Mouse (Mus musculus) midbrain, embryonic 10.5 days (tissue): Measurements from ENCODE around the gene Nrp1. TPM values are rescaled to one million over a fixed set of nuclear protein-coding genes. Genes with fewer than 3 reads are reported as not detected.

Source experiments
- DNase-seq: peaks from one replicate; pipeline ENCODE4 v3.0.0-alpha.2; 2017; ENCODE audit warnings: low spot score
- H3K27ac ChIP-seq: fragments of 300-500 bp; sonication (generic); replicated peaks from 2 replicates; pipeline ENCODE4 v1.5.1; 2016; ENCODE audit warnings: mild to moderate bottlenecking
- H3K27me3 ChIP-seq: fragments of 300-500 bp; sonication (generic); 2 replicates; pipeline ENCODE4 v1.6.1; 2016; ENCODE audit warnings: low read depth, mild to moderate bottlenecking; ENCODE audit not compliant: poor library complexity, severe bottlenecking
- H3K36me3 ChIP-seq: fragments of 300-500 bp; sonication (generic); 2 replicates; pipeline ENCODE4 v1.6.1; 2016; ENCODE audit warnings: mild to moderate bottlenecking, moderate library complexity
- H3K4me1 ChIP-seq: fragments of 300-500 bp; sonication (generic); 2 replicates; pipeline ENCODE4 v1.6.1; 2016
- H3K4me3 ChIP-seq: fragments of 300-500 bp; sonication (generic); 2 replicates; pipeline ENCODE4 v1.5.1; 2016; ENCODE audit warnings: mild to moderate bottlenecking, moderate library complexity
- H3K9me3 ChIP-seq: fragments of 300-500 bp; sonication (generic); replicated peaks from 2 replicates; pipeline ENCODE4 v1.6.1; 2016; ENCODE audit warnings: mild to moderate bottlenecking
- WGBS: fragments of 180-500 bp; shearing (Covaris S2); methylation state at CpG from one replicate; pipeline ENCODE4 v1.1.7; 2016; 5-methylcytosine and 5-hydroxymethylcytosine counted together
- polyA plus RNA-seq: library from polyadenylated mRNA; unstranded; fragments of >200 nt; fragmentation: Nextera tagmentation; extraction: Ambion mirVana; gene quantifications from 2 replicates; pipeline ENCODE4 v1.2.1, GENCODE M21; 2016

Gene Nrp1
- polyA plus RNA-seq, 1 experiment from 2014 or later = 19.6 TPM

DNA sequence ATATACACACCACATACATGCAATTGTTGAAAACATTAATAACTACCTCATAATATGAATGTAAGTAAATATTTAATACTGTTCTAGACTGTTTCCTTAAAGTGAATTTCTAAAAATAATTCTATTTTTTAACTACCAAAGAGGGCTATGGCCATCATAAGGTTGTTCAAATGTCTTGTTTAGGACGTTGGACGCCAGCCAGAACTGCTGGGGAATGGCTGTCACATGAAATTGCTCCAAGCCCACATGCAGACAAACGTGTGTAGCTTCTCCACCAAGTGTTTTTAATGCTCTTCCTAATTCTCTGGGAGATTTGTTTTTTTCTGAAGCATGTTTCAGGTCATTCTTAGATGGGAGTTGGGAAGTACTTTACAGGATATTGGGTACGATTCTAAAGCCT is 55.0 kb downstream of the Nrp1 start:
- no peaks in the 10 kb centered on the region for H3K9me3 ChIP-seq
- no peaks in the 10 kb centered on the region for H3K27me3 ChIP-seq
- H3K27ac ChIP-seq = no peak overlapping the region
- no peaks in the 10 kb centered on the region for H3K36me3 ChIP-seq
- DNase-seq = no peak
- H3K4me1 ChIP-seq = peaks cover 30% of the 10 kb centered on the region
- H3K4me3 ChIP-seq = no peak overlapping the region
- 81% methylated on average over 4 of the region's 4 CpGs for WGBS

DNA sequence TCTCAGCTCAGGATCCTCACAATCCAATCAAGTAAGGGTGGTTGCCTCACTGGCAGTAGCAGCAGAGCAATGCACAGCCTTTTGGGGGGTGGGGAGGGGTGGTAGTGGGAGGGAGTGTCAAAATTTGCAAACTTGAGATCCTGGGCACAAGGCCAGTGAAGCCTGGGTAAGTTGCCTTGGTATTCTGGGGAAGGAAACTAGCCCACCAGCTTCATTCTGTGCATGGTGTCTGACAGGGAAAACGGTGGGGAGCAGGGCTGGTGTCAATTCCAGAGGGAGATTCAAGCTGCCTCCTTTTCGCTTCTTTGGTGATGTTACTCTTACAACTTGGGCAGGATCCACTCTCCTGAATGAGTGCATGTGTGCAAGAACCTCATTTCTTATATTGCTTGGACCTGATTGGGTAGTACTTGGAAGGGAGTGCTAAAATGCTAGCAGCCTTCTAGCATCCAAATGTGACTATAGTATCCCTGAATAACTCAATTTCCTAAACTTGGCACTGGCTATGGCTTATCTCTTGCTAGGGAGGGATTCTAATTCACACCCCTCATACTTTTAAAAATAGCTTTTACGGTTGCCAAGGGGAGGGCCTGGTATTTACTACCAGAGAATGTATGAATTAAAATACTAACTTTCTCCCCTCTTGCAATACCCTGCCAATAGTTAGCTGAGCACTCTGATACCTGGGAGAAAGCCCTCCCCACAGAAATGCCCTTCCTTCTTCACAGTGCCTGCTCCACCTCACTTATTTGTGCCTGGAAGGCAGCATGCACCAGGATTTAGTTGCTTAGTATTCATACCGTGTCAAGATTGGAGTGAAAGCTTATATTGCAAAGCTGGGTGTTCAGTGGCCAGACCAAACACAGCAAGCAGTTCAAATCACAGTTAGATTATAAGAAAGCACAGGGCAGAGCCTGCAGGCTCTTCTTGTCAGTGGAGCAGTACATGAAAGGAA is 57.6 kb downstream of the Nrp1 start:
- Histone ChIP-seq H3K27ac (peak overlapping the region; percentile 35; the same call in 1 of the 2 replicates), H3K36me3 (no peaks in the 10 kb centered on the region), H3K27me3 (no peaks in the 10 kb centered on the region), H3K9me3 (no peaks in the 10 kb centered on the region), H3K4me3 (no peak overlapping the region), H3K4me1 (peaks cover 33% of the 10 kb centered on the region)
- 71% methylated on average over 4 of the region's 4 CpGs for WGBS
- no peak for DNase-seq

DNA sequence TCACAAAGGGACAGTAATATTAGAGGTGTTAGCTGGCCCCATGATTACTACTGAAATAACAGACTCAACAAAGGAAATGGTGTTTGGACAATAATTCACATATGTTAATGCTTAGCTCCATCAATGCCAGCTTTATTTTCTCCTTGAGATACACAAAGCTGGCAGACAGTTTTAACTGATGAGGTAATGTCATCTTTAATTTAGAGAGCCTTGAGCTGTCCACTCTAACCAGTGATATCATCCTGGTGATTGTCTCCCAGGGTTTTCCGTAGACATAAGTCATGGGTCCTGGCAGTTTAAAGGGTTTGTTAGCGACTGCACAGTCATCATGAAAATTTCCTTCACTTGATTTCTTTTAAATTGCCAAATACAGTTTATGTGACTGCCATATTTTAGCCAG is 58.5 kb downstream of the Nrp1 start:
- H3K4me1 ChIP-seq = peaks cover 33% of the 10 kb centered on the region
- no peak overlapping the region for H3K4me3 ChIP-seq
- no peaks in the 10 kb centered on the region for H3K27me3 ChIP-seq
- 88% methylated on average over 2 of the region's 2 CpGs for WGBS
- H3K36me3 ChIP-seq = no peaks in the 10 kb centered on the region
- no peak overlapping the region for H3K27ac ChIP-seq
- H3K9me3 ChIP-seq = no peaks in the 10 kb centered on the region
- DNase-seq = no peak

DNA sequence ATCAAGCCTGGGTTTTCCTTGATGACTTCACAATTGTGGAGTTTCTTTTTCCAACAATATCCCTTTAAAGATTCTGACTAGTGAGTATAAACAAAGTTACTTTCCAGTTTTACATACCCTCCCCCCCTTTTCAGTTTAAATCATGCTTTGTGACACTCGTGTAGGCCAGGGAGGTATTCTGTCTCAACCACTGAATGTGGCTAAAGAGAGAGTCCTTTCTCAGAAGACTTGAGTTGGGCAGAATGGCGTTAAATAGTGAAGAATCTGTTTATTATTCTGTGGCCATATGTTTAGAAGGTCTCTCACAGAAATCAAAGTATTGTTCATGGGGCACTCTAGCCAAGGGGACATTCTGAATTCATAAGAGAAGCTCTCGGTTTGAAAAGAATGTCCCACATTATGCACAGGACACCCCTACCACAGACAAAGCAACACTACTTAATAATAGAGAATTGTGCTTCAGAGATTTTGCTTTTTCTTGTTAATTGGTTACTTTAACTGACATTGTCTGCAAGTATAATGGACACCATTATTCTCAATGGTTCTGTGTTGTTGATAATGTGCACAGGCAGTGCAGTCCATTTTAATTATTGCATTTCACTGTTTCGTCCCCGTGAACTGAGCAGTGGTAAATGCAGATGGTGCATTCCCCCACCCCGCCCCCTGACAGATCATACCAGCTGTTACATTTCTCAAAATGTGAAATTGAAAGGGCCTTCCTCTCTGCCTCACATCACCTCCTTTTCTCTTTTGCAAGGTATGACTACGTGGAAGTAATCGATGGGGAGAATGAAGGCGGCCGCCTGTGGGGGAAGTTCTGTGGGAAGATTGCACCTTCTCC is 59.8 kb downstream of the Nrp1 start:
- Histone ChIP-seq H3K36me3 (no peaks in the 10 kb centered on the region), H3K27ac (peak overlapping the region; percentile 33; the same call in 1 of the 2 replicates), H3K27me3 (no peaks in the 10 kb centered on the region), H3K4me1 (peaks cover 33% of the 10 kb centered on the region), H3K9me3 (no peaks in the 10 kb centered on the region), H3K4me3 (no peak overlapping the region)
- 73% methylated on average over 10 of the region's 10 CpGs for WGBS
- no peak for DNase-seq

DNA sequence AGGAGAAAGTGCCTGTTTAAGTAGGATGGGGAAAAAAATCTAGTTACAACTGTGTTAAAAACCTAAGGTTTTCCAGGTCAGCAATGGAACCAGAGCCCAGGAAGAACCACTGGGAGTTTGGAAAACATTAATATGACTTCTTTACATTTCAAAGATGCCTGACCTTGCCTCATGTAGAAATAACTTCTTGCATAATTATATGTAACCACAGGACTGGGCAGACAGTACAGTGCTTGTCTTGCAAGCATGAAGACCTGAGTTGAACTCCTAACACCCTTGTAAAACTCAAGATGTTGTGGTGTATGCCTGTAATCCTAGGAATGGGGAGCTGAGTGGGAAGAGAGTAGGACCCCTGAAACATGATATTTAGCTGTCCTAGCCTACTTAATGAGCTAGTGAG is 61.6 kb downstream of the Nrp1 start:
- Histone ChIP-seq H3K4me3 (no peak overlapping the region), H3K9me3 (no peaks in the 10 kb centered on the region), H3K27ac (no peak overlapping the region), H3K36me3 (no peaks in the 10 kb centered on the region), H3K4me1 (peaks cover 33% of the 10 kb centered on the region), H3K27me3 (no peaks in the 10 kb centered on the region)
- no peak for DNase-seq

DNA sequence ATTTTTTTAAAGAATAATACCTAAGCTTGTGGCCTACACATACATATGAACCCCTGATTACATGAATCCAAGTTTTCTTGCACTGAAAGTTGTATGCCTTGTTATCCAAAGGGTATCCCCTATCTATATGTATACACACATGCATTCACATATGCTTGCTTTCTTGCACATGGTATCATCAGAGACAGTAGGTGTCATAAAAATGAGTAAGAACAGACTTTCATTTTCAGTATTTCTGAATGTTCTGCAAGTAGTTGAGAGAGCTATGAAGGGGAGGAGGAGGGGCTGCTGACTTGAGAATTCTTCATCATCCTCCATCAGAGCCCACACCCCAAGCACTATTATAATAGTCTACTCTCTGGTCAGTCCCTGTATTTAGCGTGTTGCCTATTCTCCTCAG is 62.0 kb downstream of the Nrp1 start:
- H3K9me3 ChIP-seq = no peaks in the 10 kb centered on the region
- 97% methylated on average over 1 of the region's 1 CpGs for WGBS
- H3K27me3 ChIP-seq = no peaks in the 10 kb centered on the region
- no peaks in the 10 kb centered on the region for H3K36me3 ChIP-seq
- no peak for DNase-seq
- no peak overlapping the region for H3K27ac ChIP-seq
- H3K4me3 ChIP-seq = no peak overlapping the region
- peaks cover 32% of the 10 kb centered on the region for H3K4me1 ChIP-seq

DNA sequence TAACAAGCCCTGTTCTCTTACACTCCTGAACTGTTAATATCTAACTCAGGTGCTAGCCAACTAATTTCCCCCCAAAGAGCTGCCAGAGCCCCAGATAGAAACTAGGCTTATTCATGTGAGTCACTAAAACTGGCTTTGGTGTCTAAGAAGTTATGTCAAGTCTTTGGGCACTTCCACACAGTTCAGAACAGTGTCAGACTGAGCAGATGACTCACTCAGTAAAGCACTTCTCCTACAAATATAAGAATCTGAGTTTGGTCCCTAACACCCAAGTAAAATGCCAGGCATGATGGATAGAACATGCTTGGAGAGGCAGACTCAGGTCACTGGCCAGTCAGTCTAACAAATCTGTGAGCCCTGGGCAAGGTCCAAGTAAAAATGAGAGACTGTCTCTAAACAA is 65.4 kb downstream of the Nrp1 start:
- H3K9me3 ChIP-seq = no peaks in the 10 kb centered on the region
- DNase-seq = no peak
- no peaks in the 10 kb centered on the region for H3K27me3 ChIP-seq

DNA sequence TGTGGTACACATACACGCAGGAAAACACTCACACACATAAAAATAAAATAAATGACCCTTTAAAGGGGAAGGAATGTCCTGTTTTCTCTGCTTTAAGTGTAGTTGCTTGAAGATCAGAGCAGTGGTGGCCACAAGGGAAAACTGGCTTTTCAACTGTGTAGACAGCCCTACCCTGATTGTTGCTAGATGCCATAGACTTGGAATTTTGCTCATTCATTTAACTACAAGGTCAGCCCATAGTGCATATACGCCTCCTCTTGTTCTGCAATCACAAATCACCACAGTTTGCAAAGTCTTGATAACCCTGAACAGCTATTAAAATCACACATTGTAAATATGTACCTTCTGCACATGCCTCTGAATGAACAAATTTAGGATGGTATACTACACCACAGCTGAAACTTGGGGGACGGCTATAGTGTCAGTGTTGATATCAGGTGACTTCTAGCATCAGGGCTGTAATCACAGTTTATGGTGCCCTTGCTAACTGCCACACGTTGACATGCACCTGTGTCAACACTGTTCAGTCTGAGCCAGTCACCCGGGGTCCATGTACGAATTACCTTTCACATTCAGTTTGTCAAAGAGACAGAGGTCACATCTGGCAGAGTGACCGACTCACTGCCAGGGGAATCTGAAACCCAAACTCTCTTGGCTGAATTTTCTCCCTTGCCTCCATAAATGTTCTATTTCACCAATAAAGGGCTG is 66.4 kb downstream of the Nrp1 start:
- WGBS = 78% methylated on average over 7 of the region's 7 CpGs
- no peak overlapping the region for H3K27ac ChIP-seq

More for the DNA sequence above, 65.4 kb downstream of the Nrp1 start:
- Histone ChIP-seq H3K4me3 (no peak overlapping the region), H3K27ac (no peak overlapping the region), H3K4me1 (peaks cover 1% of the 10 kb centered on the region; the same call in 1 of the 2 replicates), H3K36me3 (no peaks in the 10 kb centered on the region)

DNA sequence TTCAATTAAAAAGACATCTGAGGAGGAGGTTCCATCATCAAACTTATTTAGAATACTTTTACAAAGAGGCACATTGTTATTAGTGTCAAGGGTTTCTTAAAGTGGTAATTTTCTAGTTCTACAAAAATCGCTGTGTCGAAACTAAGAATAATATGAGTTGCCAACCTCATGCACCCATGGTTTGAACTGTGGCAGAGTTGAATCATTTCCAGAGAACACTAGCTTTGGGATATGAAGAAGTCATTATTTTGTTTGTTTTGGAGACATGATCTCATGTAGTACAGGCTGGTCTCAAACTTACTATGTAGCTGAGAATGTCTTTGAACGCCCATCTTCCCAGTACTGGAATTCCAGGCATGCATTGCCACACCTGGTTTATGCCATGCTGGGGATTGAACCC is 68.7 kb downstream of the Nrp1 start:
- no peak overlapping the region for H3K27ac ChIP-seq
- WGBS = 90% methylated on average over 3 of the region's 3 CpGs
- peaks cover 7% of the 10 kb centered on the region; the same call in 1 of the 2 replicates for H3K4me1 ChIP-seq
- no peak for DNase-seq
- no peaks in the 10 kb centered on the region for H3K36me3 ChIP-seq
- no peaks in the 10 kb centered on the region for H3K27me3 ChIP-seq
- H3K9me3 ChIP-seq = no peaks in the 10 kb centered on the region
- H3K4me3 ChIP-seq = no peak overlapping the region

More for the DNA sequence above, 66.4 kb downstream of the Nrp1 start:
- Histone ChIP-seq H3K9me3 (no peaks in the 10 kb centered on the region), H3K36me3 (no peaks in the 10 kb centered on the region), H3K27me3 (no peaks in the 10 kb centered on the region), H3K4me1 (peaks cover 7% of the 10 kb centered on the region; the same call in 1 of the 2 replicates), H3K4me3 (no peak overlapping the region)
- no peak for DNase-seq

DNA sequence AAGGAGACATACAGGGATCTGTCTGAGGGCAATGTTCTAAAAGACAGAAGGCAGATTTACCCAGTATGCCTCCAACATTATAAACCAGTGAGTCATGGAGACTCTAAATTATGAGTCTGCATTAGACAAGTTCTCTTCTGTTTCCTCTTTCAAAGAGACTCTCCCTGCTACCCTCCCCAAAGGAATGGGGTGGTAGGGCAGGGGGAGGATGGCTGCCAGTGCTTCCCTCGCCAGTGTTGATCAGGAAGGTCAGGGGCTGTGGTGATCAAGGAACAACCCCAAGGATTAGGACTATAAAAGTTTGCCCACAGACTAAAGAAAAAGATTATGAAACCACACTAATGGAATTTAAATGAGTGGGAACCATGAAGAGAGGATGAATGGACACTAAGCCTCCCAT is 70.6 kb downstream of the Nrp1 start:
- DNase-seq = no peak
- Histone ChIP-seq H3K27ac (no peak overlapping the region), H3K36me3 (no peaks in the 10 kb centered on the region), H3K4me1 (peaks cover 7% of the 10 kb centered on the region; the same call in 1 of the 2 replicates), H3K9me3 (no peaks in the 10 kb centered on the region), H3K27me3 (no peaks in the 10 kb centered on the region), H3K4me3 (no peak overlapping the region)
- WGBS = 58% methylated on average over 1 of the region's 1 CpGs

DNA sequence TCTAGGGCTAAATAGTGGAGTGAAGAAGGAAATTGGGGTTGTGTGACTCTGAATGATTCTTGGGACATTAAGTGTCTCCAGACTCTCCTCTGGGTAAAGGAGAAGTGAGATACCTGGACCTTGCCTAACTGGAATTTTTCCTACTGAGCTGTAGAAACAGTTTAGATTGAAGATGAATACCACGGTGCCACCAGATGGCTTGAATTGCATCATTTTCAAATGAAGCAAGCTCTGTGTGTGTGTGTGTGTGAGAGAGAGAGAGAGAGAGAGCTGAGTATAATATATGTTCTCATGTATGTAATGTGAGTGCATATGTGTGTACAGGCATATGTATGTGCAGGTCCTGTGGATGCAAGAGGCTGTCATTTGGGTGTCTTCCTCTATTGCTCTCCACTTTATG is 72.7 kb downstream of the Nrp1 start:
- Histone ChIP-seq H3K4me3 (no peak overlapping the region), H3K4me1 (peaks cover 7% of the 10 kb centered on the region; the same call in 1 of the 2 replicates), H3K27me3 (no peaks in the 10 kb centered on the region), H3K36me3 (peaks cover 4% of the 10 kb centered on the region; the same call in 1 of the 2 replicates), H3K27ac (no peak overlapping the region), H3K9me3 (no peaks in the 10 kb centered on the region)
- 85% methylated on average over 1 of the region's 1 CpGs for WGBS
- DNase-seq = no peak

DNA sequence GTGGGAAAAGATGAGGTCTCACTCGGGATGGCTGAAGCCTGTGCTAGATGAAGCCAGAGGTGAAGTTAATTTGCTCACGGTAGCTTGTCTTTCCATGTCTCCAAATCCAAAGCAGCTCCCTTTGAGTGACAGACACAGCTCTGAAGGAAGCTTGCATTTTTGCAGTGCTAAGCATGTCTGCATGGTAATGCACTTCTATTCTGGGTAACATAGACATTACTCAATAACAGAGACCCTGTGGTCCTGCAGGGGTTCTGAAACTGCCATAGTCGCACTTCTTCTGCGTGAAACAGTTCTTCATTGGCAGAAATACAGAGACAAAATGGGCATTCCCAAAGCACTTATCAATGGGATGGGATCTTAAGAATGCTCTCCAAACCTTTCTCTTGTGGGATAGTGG is 77.3 kb downstream of the Nrp1 start:
- DNase-seq = no peak
- Histone ChIP-seq H3K4me3 (no peak overlapping the region), H3K9me3 (no peaks in the 10 kb centered on the region), H3K27ac (no peak overlapping the region), H3K4me1 (peaks cover 3% of the 10 kb centered on the region; the same call in 1 of the 2 replicates), H3K27me3 (no peaks in the 10 kb centered on the region), H3K36me3 (peaks cover 4% of the 10 kb centered on the region; the same call in 1 of the 2 replicates)
- 89% methylated on average over 4 of the region's 4 CpGs for WGBS
